Mouse (Mus musculus) brown adipose tissue, adult 24 weeks (tissue): ENCODE results near the gene Mc1r. TPM values are rescaled to one million over a fixed set of nuclear protein-coding genes. Genes with fewer than 3 reads are reported as not detected.

Source experiments
- polyA plus RNA-seq: library from polyadenylated mRNA; stranded (reverse); fragments of >200 nt; gene quantifications from 2 replicates; pipeline ENCODE4 v1.2.4, GENCODE M21; 2012; ENCODE audit not compliant: missing spikeins, insufficient read depth, insufficient read length

Gene Mc1r
- polyA plus RNA-seq, 1 experiment = not detected

Other genes with a start within 250 kb of the Mc1r start
- gene Sult5a1, start 248.8 kb upstream of the Mc1r start, polyA plus RNA-seq = 3.4 and 4.3 TPM in 2 replicates
- 29.4 and 31.2 TPM in 2 replicates for gene Dpep1, start 220.9 kb upstream of the Mc1r start, polyA plus RNA-seq
- 34.7 and 39.5 TPM in 2 replicates for gene Chmp1a, start 194.3 kb upstream of the Mc1r start, polyA plus RNA-seq
- gene Spata33, start 194.3 kb upstream of the Mc1r start, polyA plus RNA-seq = 5.8 TPM in 1 of 2 replicates, not detected in the other
- gene Cdk10, start 182.3 kb upstream of the Mc1r start, polyA plus RNA-seq = 11.4 and 12.3 TPM in 2 replicates
- gene Spata2l, start 170.9 kb upstream of the Mc1r start, polyA plus RNA-seq = 1.4 and 1.9 TPM in 2 replicates
- 3.3 and 7.7 TPM in 2 replicates for gene Zfp276, start 152.9 kb upstream of the Mc1r start, polyA plus RNA-seq
- gene Vps9d1, start 152.8 kb upstream of the Mc1r start, polyA plus RNA-seq = 7.7 and 8.5 TPM in 2 replicates
- not detected in 2 replicates for gene Fanca, start 88.5 kb upstream of the Mc1r start, polyA plus RNA-seq
- gene Spire2, start 74.4 kb upstream of the Mc1r start, polyA plus RNA-seq = not detected in 2 replicates
- 203 and 244 TPM in 2 replicates for gene Tcf25, start 33.4 kb upstream of the Mc1r start, polyA plus RNA-seq
- 0.75 TPM in 1 of 2 replicates, not detected in the other for gene Tubb3, start 4.3 kb downstream of the Mc1r start, polyA plus RNA-seq
- 14.4 and 15.7 TPM in 2 replicates for gene Def8, start 16.4 kb downstream of the Mc1r start, polyA plus RNA-seq
- gene Afg3l1, start 70.8 kb downstream of the Mc1r start, polyA plus RNA-seq = 32.8 and 41.6 TPM in 2 replicates
- not detected in 2 replicates for gene Dbndd1, start 108.4 kb downstream of the Mc1r start, polyA plus RNA-seq
- gene Gas8, start 111.7 kb downstream of the Mc1r start, polyA plus RNA-seq = 2.1 and 2.3 TPM in 2 replicates
- gene Rhou, start 246.8 kb downstream of the Mc1r start, polyA plus RNA-seq = 14.6 and 17.3 TPM in 2 replicates